Mouse (Mus musculus) cerebellum, adult 8-10 months (tissue): ENCODE data around the gene Rims1.
A peak's percentile ranks its signal among the peaks of the same experiment; 100 is the strongest.

Source experiments
- DNase-seq: peaks from one replicate; pipeline ENCODE4 v3.0.0; 2022

The Rims1 gene

DNA sequence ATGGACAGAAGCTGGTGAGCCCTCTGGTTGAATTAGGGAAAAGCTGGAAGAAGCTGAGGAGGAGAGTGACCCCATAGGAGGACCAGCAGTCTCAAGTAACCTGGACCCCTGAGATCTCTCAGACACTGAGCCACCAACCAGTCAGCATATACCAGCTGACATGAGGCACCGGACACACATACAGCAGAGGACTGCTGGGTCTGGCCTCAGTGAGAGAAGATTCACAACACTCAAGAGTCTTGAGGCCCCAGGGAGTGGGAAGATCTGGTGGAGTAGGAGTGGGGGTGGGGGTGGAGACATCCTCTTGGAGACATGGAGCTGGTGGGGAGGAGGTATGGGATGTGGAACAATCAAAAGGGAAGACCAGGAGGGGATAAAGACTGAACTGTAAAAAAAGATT is 233.1 kb downstream of the Rims1 start:
- DNase-seq: no peak

GRCm38 (mm10) chr1:22546273-22546672 is 259.5 kb downstream of the Rims1 start:
- no peak for DNase-seq

DNA sequence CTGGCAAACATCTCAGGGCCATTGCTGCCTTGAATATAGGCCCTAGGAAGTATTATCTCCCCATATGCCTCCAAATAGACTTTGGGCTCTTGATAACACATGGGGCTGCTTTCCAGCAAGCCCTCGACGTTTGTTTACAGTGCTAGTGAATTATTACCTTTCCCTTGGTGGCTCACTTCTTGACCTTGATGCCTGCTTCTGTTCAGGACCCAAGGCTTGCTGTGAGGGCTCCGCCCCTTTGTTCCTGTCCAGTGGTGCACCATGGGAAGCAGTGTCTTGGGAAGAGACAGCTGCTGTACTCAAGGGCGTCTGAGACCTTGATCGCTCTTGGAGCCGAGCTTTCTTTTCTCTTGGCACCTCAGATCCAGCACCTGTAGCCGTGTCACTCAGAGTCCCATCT is 267.7 kb downstream of the Rims1 start:
- no peak for DNase-seq

- DNase-seq: no peak
Observed at GRCm38 (mm10) chr1:22536776-22537175, 269.0 kb downstream of the Rims1 start.

DNA sequence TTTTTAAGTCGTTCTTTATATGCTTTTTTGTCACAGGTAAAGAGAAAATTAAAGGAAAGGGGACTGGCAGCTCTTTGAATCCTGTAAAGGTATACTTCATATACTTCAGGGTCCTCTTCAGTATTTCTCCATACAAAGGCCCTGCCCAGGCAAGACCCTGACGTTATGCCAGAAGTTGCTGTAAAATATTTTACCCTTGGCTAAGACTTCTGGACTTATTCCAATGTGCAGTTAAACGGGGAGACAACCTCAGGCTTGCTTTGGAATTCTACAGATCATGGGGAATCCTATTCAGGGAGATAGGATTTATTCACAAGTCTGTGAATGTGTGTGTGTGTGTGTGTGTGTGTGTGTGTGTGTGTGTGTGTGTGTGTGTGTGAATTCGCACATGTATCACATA is 270.7 kb downstream of the Rims1 start:
- DNase-seq: no peak

- DNase-seq: peak; percentile 57
Observed at GRCm38 (mm10) chr1:22533146-22534096, 272.4 kb downstream of the Rims1 start.

- DNase-seq: no peak
Observed at GRCm38 (mm10) chr1:22515103-22515502, 290.7 kb downstream of the Rims1 start.

- DNase-seq: peak; percentile 83
Observed at GRCm38 (mm10) chr1:22512421-22512820, 293.4 kb downstream of the Rims1 start.

- peak; percentile 45 for DNase-seq
Observed at GRCm38 (mm10) chr1:22511614-22512013, 294.2 kb downstream of the Rims1 start.

- DNase-seq: peak; percentile 40
Observed at GRCm38 (mm10) chr1:22508735-22509615, 296.8 kb downstream of the Rims1 start.

DNA sequence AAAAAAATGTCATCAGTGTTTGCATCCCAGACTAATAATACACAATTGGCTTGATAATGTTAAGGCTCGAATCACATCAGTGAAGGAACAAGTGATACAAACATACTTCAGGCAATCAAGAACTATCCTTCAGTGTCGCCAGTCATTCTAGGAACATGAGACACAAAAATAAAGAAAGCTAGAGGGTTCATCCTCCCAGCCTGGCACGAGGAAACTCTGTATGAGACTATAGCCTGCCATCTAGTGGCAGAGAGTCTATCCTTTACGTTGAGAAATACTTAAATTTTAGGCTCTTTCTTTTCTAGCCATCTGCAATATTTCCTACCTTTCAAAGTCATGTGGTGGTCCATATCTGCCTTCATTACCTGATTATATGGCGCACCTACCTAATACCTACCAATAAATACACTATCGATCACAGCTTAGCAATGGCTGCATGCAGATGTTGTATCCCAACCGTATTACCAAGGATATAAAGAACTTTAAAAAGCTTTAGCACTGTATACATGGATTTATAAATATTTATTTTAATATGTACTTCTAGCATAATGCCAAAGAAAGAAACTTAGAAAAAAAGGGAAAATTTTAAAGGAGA is 318.4 kb downstream of the Rims1 start:
- no peak for DNase-seq

DNA sequence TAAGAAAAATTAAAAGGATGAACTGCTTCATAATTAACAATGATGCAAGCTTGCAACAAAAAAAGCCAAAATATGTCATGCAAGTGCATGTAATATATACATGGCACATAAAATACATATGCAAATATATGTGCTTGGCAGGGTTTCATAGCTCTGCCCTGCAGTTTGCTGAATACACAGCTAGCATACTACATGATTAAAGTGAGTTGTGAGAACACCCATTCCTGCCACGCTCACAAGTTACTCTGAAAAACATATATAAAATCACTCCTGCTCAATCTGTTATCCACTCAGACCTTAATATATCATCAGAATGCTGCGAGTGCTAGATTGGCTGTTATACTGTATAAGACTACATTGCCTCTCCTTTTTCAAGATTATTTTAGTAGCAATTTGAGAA is 329.6 kb downstream of the Rims1 start:
- no peak for DNase-seq

GRCm38 (mm10) chr1:22467033-22467432 is 338.8 kb downstream of the Rims1 start:
- no peak for DNase-seq

DNA sequence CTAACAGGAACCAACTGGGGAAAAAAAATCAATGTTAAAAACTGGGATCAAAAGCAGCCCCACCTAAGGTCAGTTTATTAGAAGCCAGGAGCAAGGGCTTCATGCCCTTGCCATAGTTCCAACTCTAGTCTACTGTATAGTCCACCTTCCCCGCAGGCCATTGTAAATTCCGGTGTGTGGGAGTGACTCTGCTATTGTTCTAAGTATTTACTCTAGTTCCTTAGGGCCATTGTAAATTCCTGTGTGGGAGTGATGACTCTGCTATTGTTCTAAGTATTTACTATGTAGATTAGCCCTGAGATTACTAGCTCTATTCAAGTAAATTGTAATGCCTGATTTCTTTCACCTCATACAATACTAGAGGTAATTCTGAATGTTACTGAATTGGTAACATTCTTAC is 339.2 kb downstream of the Rims1 start:
- no peak for DNase-seq

DNA sequence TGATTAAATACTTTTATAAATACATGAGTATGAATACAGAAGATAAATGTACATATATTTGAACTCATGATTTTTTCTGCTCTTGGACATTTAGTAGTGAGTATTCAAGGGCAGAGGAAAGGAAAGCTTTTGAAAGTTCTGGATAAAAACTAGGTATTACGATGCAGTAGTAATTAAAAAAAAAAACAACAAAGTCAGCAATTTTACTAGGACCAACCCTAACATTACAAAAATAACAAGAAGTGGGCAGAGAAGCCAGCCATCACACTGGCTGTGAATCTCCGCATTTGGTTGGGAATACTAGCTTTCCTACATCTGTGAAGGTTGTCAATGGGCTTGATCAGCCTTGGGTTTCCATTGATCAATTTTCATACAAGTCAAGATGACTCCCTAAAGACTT is 381.8 kb downstream of the Rims1 start:
- DNase-seq: no peak

DNA sequence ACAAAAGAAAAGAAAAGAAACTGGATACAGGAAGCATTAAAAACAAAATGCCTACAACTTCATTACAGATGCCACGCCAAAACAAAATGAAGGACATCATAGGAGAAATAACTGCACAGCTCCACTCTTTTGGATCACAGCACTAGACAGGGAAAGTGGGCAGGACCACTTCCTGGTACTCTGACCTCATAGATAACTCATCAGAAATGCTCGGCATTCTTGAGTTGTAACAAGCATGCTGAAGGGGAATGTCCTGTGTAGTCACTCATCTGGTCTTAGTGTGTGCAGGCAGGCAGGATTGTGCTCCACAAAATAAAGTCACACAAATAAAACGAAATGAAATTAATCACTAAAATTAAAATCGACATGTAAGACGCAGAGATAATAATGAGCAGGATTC is 383.7 kb downstream of the Rims1 start:
- DNase-seq: no peak

DNA sequence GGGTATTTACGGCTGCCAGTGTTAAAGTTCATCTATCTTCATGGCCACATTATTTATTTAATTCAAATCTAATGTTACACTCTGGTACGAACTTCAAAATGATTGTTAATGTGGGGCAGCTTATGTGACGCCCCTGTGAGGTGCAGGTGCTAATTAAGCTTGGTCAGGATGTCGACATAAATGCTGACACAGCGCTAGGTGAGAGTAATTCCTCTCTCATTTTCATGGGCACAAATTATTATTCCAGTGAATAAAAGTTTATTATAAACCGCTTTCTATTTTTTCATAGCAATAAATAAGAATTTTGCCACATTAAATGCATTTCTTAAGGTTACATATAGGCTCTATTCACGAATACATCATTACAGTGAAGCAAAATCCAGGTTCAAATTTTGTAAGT is 395.6 kb downstream of the Rims1 start:
- DNase-seq: no peak

DNA sequence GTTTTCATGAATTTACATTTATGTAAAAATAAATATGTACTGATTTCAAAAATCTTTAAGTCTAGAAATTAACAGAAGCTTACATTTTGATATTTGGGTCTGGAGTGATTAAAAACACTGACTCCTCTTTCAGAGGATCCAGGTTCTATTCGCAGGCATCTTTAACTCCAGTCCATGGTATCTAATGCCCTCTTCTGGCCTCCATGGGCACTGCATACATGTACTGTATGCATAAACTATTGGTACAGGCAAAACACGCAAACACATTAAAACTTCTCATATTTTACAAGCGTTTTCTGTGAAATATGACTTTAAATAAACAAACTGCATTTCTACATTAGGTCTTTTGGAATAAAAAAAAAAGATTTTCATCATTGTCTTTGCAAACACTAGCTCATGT is 419.4 kb downstream of the Rims1 start:
- DNase-seq: no peak

DNA sequence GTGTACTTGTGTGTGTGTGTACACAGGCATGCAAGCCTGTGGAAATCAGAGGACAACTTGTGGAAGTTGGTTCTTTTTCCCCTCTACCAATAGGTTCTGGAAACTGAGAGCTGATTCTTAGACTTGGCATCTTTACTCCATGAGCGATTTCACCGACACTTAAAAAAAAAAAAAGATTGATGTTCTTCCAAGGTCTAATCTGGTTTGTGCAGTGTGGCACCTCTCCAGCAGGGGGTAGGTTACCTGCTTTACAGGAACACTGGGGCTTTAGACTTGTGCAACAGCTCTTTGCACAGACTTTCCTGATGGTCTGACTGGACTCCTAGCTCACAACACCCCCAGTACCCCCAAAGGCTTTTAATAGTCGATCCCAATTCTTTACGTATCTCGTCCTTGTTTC is 428.1 kb downstream of the Rims1 start:
- DNase-seq: no peak

DNA sequence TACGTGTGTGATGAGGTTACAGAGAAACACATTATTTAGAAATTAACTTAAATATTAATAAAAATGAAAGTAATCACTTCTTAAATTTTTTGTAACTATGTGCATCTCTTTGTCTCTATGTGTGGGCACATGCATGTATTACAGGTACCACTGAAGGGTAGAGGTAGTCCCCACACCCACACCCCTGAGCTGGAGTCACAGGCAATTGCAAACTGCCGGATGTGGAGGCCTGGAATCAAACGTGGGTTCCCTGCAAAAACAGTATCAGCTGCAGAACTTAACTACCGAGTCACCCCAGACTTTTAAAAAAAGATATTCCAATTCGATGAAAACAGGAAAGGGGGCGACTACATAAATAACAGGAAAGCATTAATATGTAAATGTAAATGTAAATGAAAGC is 428.7 kb downstream of the Rims1 start:
- DNase-seq: no peak

DNA sequence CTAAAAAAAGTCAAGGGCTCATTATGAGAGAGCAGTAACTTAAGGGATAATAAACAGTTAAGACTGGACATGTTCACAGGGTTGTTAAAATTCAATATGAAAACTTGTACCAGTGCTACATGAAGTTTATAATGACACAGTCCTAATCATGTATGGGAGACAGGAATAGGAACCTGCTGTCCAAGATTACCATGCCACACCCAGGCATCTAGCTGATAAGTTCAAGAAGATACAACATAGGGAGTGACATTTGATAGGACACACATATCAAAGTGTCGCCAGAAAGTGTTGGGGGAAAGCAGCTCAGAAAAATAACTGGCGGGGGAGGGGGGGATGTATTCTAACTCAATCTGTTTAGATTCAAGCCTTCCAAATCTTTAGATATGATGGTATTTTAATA is 449.6 kb downstream of the Rims1 start:
- DNase-seq: no peak

- no peak for DNase-seq
Observed at GRCm38 (mm10) chr1:22353687-22354086, 452.1 kb downstream of the Rims1 start.

DNA sequence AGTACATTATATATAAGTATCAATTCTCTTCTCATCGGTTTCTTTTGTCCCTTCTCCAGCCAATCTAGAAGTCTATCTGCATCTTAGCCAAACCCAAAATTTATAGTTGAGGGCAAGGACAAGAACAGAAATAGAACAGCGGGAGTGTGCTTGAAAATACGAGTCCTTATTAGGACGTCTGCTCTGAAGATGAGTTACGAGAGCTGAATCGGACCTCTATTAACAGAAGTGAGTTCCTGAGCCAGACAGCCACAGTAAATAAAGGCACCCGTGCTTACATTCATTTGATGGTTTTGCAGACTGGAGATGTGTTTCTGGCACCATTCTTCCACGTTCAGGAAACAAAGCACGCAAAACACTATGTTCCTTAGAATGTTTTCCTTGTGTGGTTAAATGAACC is 466.9 kb downstream of the Rims1 start:
- DNase-seq: no peak
